Mouse (Mus musculus) intestine, postnatal 0 days (tissue): Measurements from ENCODE around the gene Lama4. TPM values are rescaled to one million over a fixed set of nuclear protein-coding genes. Genes with fewer than 3 reads are reported as not detected.

Source experiments
- ATAC-seq: fragments of 200-750 bp; cut with Nextera tagmentation; 2 replicates; pipeline ENCODE4 v1.8.0; 2017; ENCODE audit warnings: mild to moderate bottlenecking, moderate TSS enrichment, moderate library complexity
- H3K27ac ChIP-seq: fragments of 300-500 bp; sonication (generic); 2 replicates; pipeline ENCODE4 v1.5.1; 2014; ENCODE audit warnings: mild to moderate bottlenecking, low read depth, low read length, moderate library complexity
- H3K27me3 ChIP-seq: fragments of 300-500 bp; sonication (generic); replicated peaks from 2 replicates; pipeline ENCODE4 v1.6.1; 2014; ENCODE audit warnings: low read length, mixed read lengths; ENCODE audit not compliant: control insufficient read depth, insufficient read depth
- H3K36me3 ChIP-seq: fragments of 300-500 bp; sonication (generic); 2 replicates; pipeline ENCODE4 v1.6.1; 2014; ENCODE audit warnings: mild to moderate bottlenecking, moderate library complexity; ENCODE audit not compliant: control insufficient read depth, insufficient read depth
- H3K4me1 ChIP-seq: fragments of 300-500 bp; sonication (generic); replicated peaks from 2 replicates; pipeline ENCODE4 v1.6.1; 2014; ENCODE audit warnings: antibody characterized with exemption, low read length, mixed read lengths; ENCODE audit not compliant: control insufficient read depth, insufficient read depth
- H3K4me2 ChIP-seq: fragments of 300-500 bp; sonication (generic); replicated peaks from 2 replicates; pipeline ENCODE4 v1.6.1; 2014; ENCODE audit warnings: low read depth, mild to moderate bottlenecking, moderate library complexity
- H3K4me3 ChIP-seq: fragments of 300-500 bp; sonication (generic); 2 replicates; pipeline ENCODE4 v1.5.1; 2014; ENCODE audit warnings: low read depth, low read length
- H3K9ac ChIP-seq: fragments of 300-500 bp; sonication (generic); 2 replicates; pipeline ENCODE4 v1.6.1; 2014; ENCODE audit warnings: mild to moderate bottlenecking, low read depth, low read length
- H3K9me3 ChIP-seq: fragments of 300-500 bp; sonication (generic); 2 replicates; pipeline ENCODE4 v1.6.1; 2016; ENCODE audit warnings: mixed run types; ENCODE audit not compliant: control insufficient read depth
- CTCF ChIP-seq: sonication (generic); IDR thresholded peaks from 2 replicates; pipeline ENCODE4 v1.5.1; 2016; ENCODE audit warnings: low read depth, mild to moderate bottlenecking, control low read depth, antibody characterized with exemption, moderate library complexity
- WGBS: fragments of 180-500 bp; shearing (Covaris S2); extraction: QIAGEN DNeasy Blood & Tissue Kit; methylation state at CpG from one replicate; pipeline ENCODE4 v1.1.7; 2014; 5-methylcytosine and 5-hydroxymethylcytosine counted together
- polyA plus RNA-seq: library from polyadenylated mRNA; unstranded; fragments of >200 nt; fragmentation: Nextera tagmentation; extraction: Ambion mirVana; gene quantifications from 2 replicates; pipeline ENCODE4 v1.2.1, GENCODE M21; 2015

Lama4 gene
- 27.2 and 28.3 TPM in 2 replicates for polyA plus RNA-seq

- Histone ChIP-seq H3K4me2 (peak within 1 kb of the TSS; percentile 57), H3K4me1 (no peaks in the 10 kb centered on the region; the same call in 1 of the 2 replicates), H3K27ac (peak within 1 kb of the TSS; percentile 36; the same call in 1 of the 2 replicates), H3K36me3 (no peaks in the 10 kb centered on the region), H3K9ac (peak within 1 kb of the TSS; percentile 35; the same call in 1 of the 2 replicates), H3K27me3 (no peaks in the 10 kb centered on the region), H3K9me3 (no peaks in the 10 kb centered on the region), H3K4me3 (peak within 1 kb of the TSS; percentile 49)
- ATAC-seq, result no peak
- WGBS, result 4% methylated on average over 23 of the region's 24 CpGs
- no peak for TF ChIP-seq CTCF
Measured at GRCm38 (mm10) chr10:38965075-38965781, at the start of gene Lama4. Gene Lama4, plus strand, starts transcription at chr10:38965515.

- H3K9me3 ChIP-seq, result no peaks in the 10 kb centered on the region
- no peak overlapping the region for H3K27ac ChIP-seq
- H3K27me3 ChIP-seq, result no peaks in the 10 kb centered on the region
- H3K4me3 ChIP-seq, result no peak overlapping the region
- no peaks in the 10 kb centered on the region for H3K36me3 ChIP-seq
- no peak for TF ChIP-seq CTCF
- H3K4me1 ChIP-seq, result no peaks in the 10 kb centered on the region
- WGBS, result 62% methylated on average over 4 of the region's 4 CpGs
- no peak for ATAC-seq
- H3K4me2 ChIP-seq, result no peak overlapping the region
- H3K9ac ChIP-seq, result no peak overlapping the region
Measured at GRCm38 (mm10) chr10:38916027-38916617, 49.2 kb upstream of the Lama4 start.

- Histone ChIP-seq H3K4me3 (no peak overlapping the region), H3K9ac (no peak overlapping the region), H3K27ac (no peak overlapping the region), H3K4me2 (no peak overlapping the region), H3K36me3 (no peaks in the 10 kb centered on the region), H3K4me1 (no peaks in the 10 kb centered on the region), H3K27me3 (no peaks in the 10 kb centered on the region), H3K9me3 (no peaks in the 10 kb centered on the region)
- 79% methylated on average over 6 of the region's 6 CpGs for whole genome bisulfite sequencing
- no peak for TF ChIP-seq CTCF
- ATAC-seq, result no peak
Measured at GRCm38 (mm10) chr10:38928940-38929697, 36.2 kb upstream of the Lama4 start.

- Histone ChIP-seq H3K4me3 (no peak overlapping the region), H3K9me3 (no peaks in the 10 kb centered on the region), H3K9ac (no peak overlapping the region), H3K27ac (no peak overlapping the region), H3K4me1 (no peaks in the 10 kb centered on the region), H3K4me2 (no peak overlapping the region), H3K27me3 (no peaks in the 10 kb centered on the region), H3K36me3 (no peaks in the 10 kb centered on the region)
- ATAC-seq, result no peak
- TF ChIP-seq CTCF, result no peak
- 56% methylated on average over 2 of the region's 2 CpGs for WGBS
Measured at GRCm38 (mm10) chr10:38944701-38945100, 20.6 kb upstream of the Lama4 start.

GRCm38 (mm10) chr10:38961920-38962319 is 3.4 kb upstream of the Lama4 start:
- H3K36me3 ChIP-seq, result no peaks in the 10 kb centered on the region
- H3K4me3 ChIP-seq, result no peak overlapping the region
- no peak overlapping the region for H3K27ac ChIP-seq
- H3K27me3 ChIP-seq, result no peaks in the 10 kb centered on the region
- no peak for ATAC-seq
- no peak for TF ChIP-seq CTCF
- no peak overlapping the region for H3K9ac ChIP-seq
- WGBS, result 42% methylated on average over 2 of the region's 2 CpGs
- H3K9me3 ChIP-seq, result no peaks in the 10 kb centered on the region
- H3K4me1 ChIP-seq, result no peaks in the 10 kb centered on the region; the same call in 1 of the 2 replicates
- H3K4me2 ChIP-seq, result no peak overlapping the region

GRCm38 (mm10) chr10:38964719-38965074 is 618 bp upstream of the Lama4 start:
- ATAC-seq, result no peak
- Histone ChIP-seq H3K36me3 (no peaks in the 10 kb centered on the region), H3K9me3 (no peaks in the 10 kb centered on the region), H3K27ac (peak overlapping the region; percentile 36; the same call in 1 of the 2 replicates), H3K4me1 (no peaks in the 10 kb centered on the region; the same call in 1 of the 2 replicates), H3K4me2 (no peak overlapping the region; the same call in 1 of the 2 replicates), H3K4me3 (no peak overlapping the region), H3K9ac (no peak overlapping the region), H3K27me3 (no peaks in the 10 kb centered on the region)
- 61% methylated on average over 4 of the region's 4 CpGs for WGBS
- TF ChIP-seq CTCF, result no peak
